Mouse (Mus musculus) heart, adult 11 months (tissue): Measurements from ENCODE around the gene Rmnd5a.

Source experiments
- DNase-seq: peaks from one replicate; pipeline ENCODE4 v3.0.0; 2022

Rmnd5a gene

GRCm38 (mm10) chr6:71440217-71440491 lies 283 bp downstream of the Rmnd5a start:
- no peak for DNase-seq

GRCm38 (mm10) chr6:71439506-71440216 lies 776 bp downstream of the Rmnd5a start:
- no peak for DNase-seq

GRCm38 (mm10) chr6:71438070-71438469 lies 2.4 kb downstream of the Rmnd5a start:
- peak; percentile 82 for DNase-seq

GRCm38 (mm10) chr6:71427996-71428725 lies 12.3 kb downstream of the Rmnd5a start:
- peak; percentile 82 for DNase-seq

GRCm38 (mm10) chr6:71425681-71426080 lies 14.8 kb downstream of the Rmnd5a start:
- DNase-seq = peak; percentile 3

- no peak for DNase-seq
Measured at GRCm38 (mm10) chr6:71423116-71423515, 17.3 kb downstream of the Rmnd5a start.

GRCm38 (mm10) chr6:71422162-71422561 lies 18.3 kb downstream of the Rmnd5a start:
- DNase-seq = peak; percentile 70

- DNase-seq = no peak
Measured at GRCm38 (mm10) chr6:71420848-71421247, 19.6 kb downstream of the Rmnd5a start.

- peak; percentile 89 for DNase-seq
Measured at GRCm38 (mm10) chr6:71418874-71419273, 21.6 kb downstream of the Rmnd5a start.

- peak; percentile 76 for DNase-seq
Measured at GRCm38 (mm10) chr6:71415446-71415845, 25.0 kb downstream of the Rmnd5a start.

GRCm38 (mm10) chr6:71414624-71415023 lies 25.8 kb downstream of the Rmnd5a start:
- DNase-seq = peak; percentile 92

- DNase-seq = no peak
Measured at GRCm38 (mm10) chr6:71398829-71399609, 41.4 kb downstream of the Rmnd5a start.

GRCm38 (mm10) chr6:71396761-71397160 lies 43.7 kb downstream of the Rmnd5a start:
- DNase-seq = peak; percentile 11

- DNase-seq = peak; percentile 2
Measured at GRCm38 (mm10) chr6:71396016-71396415, 44.4 kb downstream of the Rmnd5a start.

GRCm38 (mm10) chr6:71390496-71390895 lies 49.9 kb downstream of the Rmnd5a start:
- DNase-seq = peak; percentile 21

GRCm38 (mm10) chr6:71381654-71382053 lies 58.8 kb downstream of the Rmnd5a start:
- peak; percentile 28 for DNase-seq

- DNase-seq = no peak
Measured at GRCm38 (mm10) chr6:71376711-71377110, 63.7 kb downstream of the Rmnd5a start.

GRCm38 (mm10) chr6:71374921-71375320 lies 65.5 kb downstream of the Rmnd5a start:
- DNase-seq = peak; percentile 82

- peak; percentile 84 for DNase-seq
Measured at GRCm38 (mm10) chr6:71374311-71374829, 66.1 kb downstream of the Rmnd5a start.

GRCm38 (mm10) chr6:71373249-71373775 lies 67.1 kb downstream of the Rmnd5a start, which contains the start of gene Cd8a:
Gene Cd8a, plus strand, starts transcription at chr6:71373427.
- DNase-seq = peak; percentile 80

GRCm38 (mm10) chr6:71372041-71372720 lies 68.3 kb downstream of the Rmnd5a start:
- DNase-seq = peak; percentile 83

GRCm38 (mm10) chr6:71371085-71371605 lies 69.3 kb downstream of the Rmnd5a start:
- peak; percentile 57 for DNase-seq
